Mouse (Mus musculus): ENCODE data around the gene Cnn2.

Cnn2 gene

GRCm38 (mm10) chr10:80019471-80020131, 31.2 kb downstream of the Cnn2 start:
- no peak for DNase-seq (ENCODE audit: low spot score in 2 of 2)

GRCm38 (mm10) chr10:80020191-80020590, 31.8 kb downstream of the Cnn2 start:
- DNase-seq (ENCODE audit: low spot score in 2 of 2), result no peak

GRCm38 (mm10) chr10:80020603-80021319, 32.4 kb downstream of the Cnn2 start:
- DNase-seq (ENCODE audit: low spot score in 2 of 2), result no peak

GRCm38 (mm10) chr10:80021320-80021641, 32.9 kb downstream of the Cnn2 start:
- no peak for DNase-seq (ENCODE audit: low spot score in 2 of 2)

- DNase-seq (ENCODE audit: low spot score in 2 of 2), result no peak
These were observed 33.8 kb downstream of the Cnn2 start for GRCm38 (mm10) chr10:80022164-80022563.

GRCm38 (mm10) chr10:80022806-80023205, 34.4 kb downstream of the Cnn2 start:
- no peak for DNase-seq (ENCODE audit: low spot score in 2 of 2)

GRCm38 (mm10) chr10:80023758-80024157, 35.4 kb downstream of the Cnn2 start:
- no peak for DNase-seq (ENCODE audit: low spot score in 2 of 2)

GRCm38 (mm10) chr10:80024229-80025043, 36.1 kb downstream of the Cnn2 start:
- no peak for DNase-seq (ENCODE audit: low spot score in 2 of 2)

- no peak for DNase-seq (ENCODE audit: low spot score in 2 of 2)
These were observed 36.6 kb downstream of the Cnn2 start for GRCm38 (mm10) chr10:80025044-80025347.

- DNase-seq (ENCODE audit: low spot score in 2 of 2), result no peak
These were observed 37.1 kb downstream of the Cnn2 start for GRCm38 (mm10) chr10:80025463-80025862.

- no peak for DNase-seq (ENCODE audit: low spot score in 2 of 2)
These were observed 37.5 kb downstream of the Cnn2 start for GRCm38 (mm10) chr10:80025889-80026288.

GRCm38 (mm10) chr10:80027681-80028520, 39.5 kb downstream of the Cnn2 start:
- no peak for DNase-seq (ENCODE audit: low spot score in 2 of 2)

- no peak for DNase-seq (ENCODE audit: low spot score in 2 of 2)
These were observed 40.1 kb downstream of the Cnn2 start for GRCm38 (mm10) chr10:80028521-80028846.

- no peak for DNase-seq (ENCODE audit: low spot score in 2 of 2)
These were observed 41.8 kb downstream of the Cnn2 start for GRCm38 (mm10) chr10:80030191-80030590.

GRCm38 (mm10) chr10:80030736-80031135, 42.4 kb downstream of the Cnn2 start:
- no peak for DNase-seq (ENCODE audit: low spot score in 2 of 2)

- no peak for DNase-seq (ENCODE audit: low spot score in 2 of 2)
These were observed 44.6 kb downstream of the Cnn2 start for GRCm38 (mm10) chr10:80032799-80033480.

GRCm38 (mm10) chr10:80033511-80034391, 45.4 kb downstream of the Cnn2 start:
- DNase-seq (ENCODE audit: low spot score in 2 of 2), result no peak

GRCm38 (mm10) chr10:80035148-80035547, 46.8 kb downstream of the Cnn2 start:
- no peak for DNase-seq (ENCODE audit: low spot score in 2 of 2)

GRCm38 (mm10) chr10:80035686-80036085, 47.3 kb downstream of the Cnn2 start:
- no peak for DNase-seq (ENCODE audit: low spot score in 2 of 2)

GRCm38 (mm10) chr10:80036832-80037231, 48.4 kb downstream of the Cnn2 start:
- DNase-seq (ENCODE audit: low spot score in 2 of 2), result no peak

All from frontal cortex, postnatal 25 days (tissue).